In genomic region chr3:89633941-89634340, GRCm38 (mm10) we compare ENCODE assay signal across 16 mouse cellular contexts.
DNase-seq lines count a peak whose midpoint lies in the region; ATAC-seq and TF ChIP-seq lines count a peak whose summit lies in the region.
"Had no signal": no experiment of that assay in that cellular context is flagged by ENCODE, and none has a peak within 500 bp of the region (broad histone marks: within the 10 kb centered on the region; RNA-seq: fewer than 3 reads in every experiment).

No protein-coding gene starts in this region.

- no peak overlapping the region for H3K4me2 ChIP-seq in intestine, embryonic 14.5 days (ENCODE audit: low read length)
- H3K4me2 ChIP-seq in intestine, postnatal 0 days (replicated peaks; ENCODE audit: low read depth): no peak overlapping the region
- no peak overlapping the region for H3K4me2 ChIP-seq in stomach, embryonic 16.5 days (ENCODE audit: low read depth, low read length)

- H3K4me3 ChIP-seq in cerebellum, adult 2 months (replicated peaks; ENCODE audit: insufficient read depth, low read depth, low read length): no peak overlapping the region
- H3K4me3 ChIP-seq in intestine, embryonic 14.5 days (ENCODE audit: low read depth, low read length): no peak overlapping the region
- H3K4me3 ChIP-seq in intestine, postnatal 0 days (ENCODE audit: low read depth, low read length): no peak overlapping the region
- no peak overlapping the region for H3K4me3 ChIP-seq in stomach, embryonic 16.5 days (replicated peaks; ENCODE audit: low read length)
- H3K4me3 ChIP-seq: embryonic facial prominence, embryonic 10.5 days; erythroblast, embryonic 14.5 days had no signal

- H3K36me3 ChIP-seq in intestine, embryonic 14.5 days (ENCODE audit: control insufficient read depth, insufficient read depth, low read length): no peaks in the 10 kb centered on the region
- H3K36me3 ChIP-seq in intestine, postnatal 0 days (ENCODE audit: control insufficient read depth, insufficient read depth): no peaks in the 10 kb centered on the region
- H3K36me3 ChIP-seq in stomach, embryonic 16.5 days (ENCODE audit: control insufficient read depth, insufficient read depth, low read length): no peaks in the 10 kb centered on the region
- H3K36me3 ChIP-seq: embryonic facial prominence, embryonic 10.5 days had no signal

- no peak for TF ChIP-seq POLR2A in cerebellum, adult 2 months (IDR thresholded peaks at IDR 0.05; ENCODE audit: borderline replicate concordance, insufficient read depth, low read length)

- TF ChIP-seq CTCF in cerebellum, adult 2 months (IDR thresholded peaks at IDR 0.05; ENCODE audit: borderline replicate concordance, insufficient read depth, low read depth, low read length): no peak
- TF ChIP-seq CTCF in intestine, postnatal 0 days (IDR thresholded peaks at IDR 0.05; ENCODE audit: low read depth): no peak

- peak; percentile 34; the same call in 1 of the 2 replicates for ATAC-seq in intestine, embryonic 14.5 days (replicated peaks; ENCODE audit: low FRiP score, low TSS enrichment, low read depth)
- no peak for ATAC-seq in intestine, postnatal 0 days
- peak; percentile 84 for ATAC-seq in stomach, embryonic 16.5 days (ENCODE audit: insufficient read depth, low FRiP score)
- ATAC-seq: forebrain, postnatal 0 days had no signal

- 73% methylated on average over 6 of the region's 6 CpGs for whole genome bisulfite sequencing in cerebellum, adult 2 months
- 84% methylated on average over 6 of the region's 6 CpGs for WGBS in intestine, embryonic 14.5 days
- WGBS in intestine, postnatal 0 days: 82% methylated on average over 6 of the region's 6 CpGs
- 70% methylated on average over 6 of the region's 6 CpGs for WGBS in stomach, embryonic 16.5 days

- no peak for DNase-seq in cerebellum, adult 2 months
- DNase-seq in cerebellum, adult 18-20 months: no peak
- no peak for DNase-seq in intestine, embryonic 14.5 days (ENCODE audit: low spot score)
- peak; percentile 49 for DNase-seq in testis, postnatal 14 days (ENCODE audit: low spot score)
- no peak for DNase-seq in testis, postnatal 10 days (ENCODE audit: low spot score)
- no peak for DNase-seq in thymus, postnatal 10 days (ENCODE audit: low spot score in 2 of 2)
- DNase-seq: adrenal gland, postnatal 25 days; cerebellum, postnatal 14 days; forebrain, postnatal 0 days; kidney, adult 8-10 months; midbrain, embryonic 14.5 days; thymus, postnatal 4 days had no signal

- peak overlapping the region; percentile 40; the same call in 1 of the 2 replicates for H3K27ac ChIP-seq in cerebellum, adult 2 months (ENCODE audit: insufficient read depth, low read length)
- no peak overlapping the region for H3K27ac ChIP-seq in intestine, embryonic 14.5 days (ENCODE audit: low read depth)
- H3K27ac ChIP-seq in intestine, postnatal 0 days (ENCODE audit: low read depth, low read length): no peak overlapping the region
- H3K27ac ChIP-seq in stomach, embryonic 16.5 days (ENCODE audit: low read length): peak overlapping the region; percentile 62
- H3K27ac ChIP-seq: embryonic facial prominence, embryonic 10.5 days had no signal

- no peaks in the 10 kb centered on the region for H3K9me3 ChIP-seq in intestine, embryonic 14.5 days (ENCODE audit: control insufficient read depth, low read length)
- H3K9me3 ChIP-seq in intestine, postnatal 0 days (ENCODE audit: control insufficient read depth): no peaks in the 10 kb centered on the region
- no peaks in the 10 kb centered on the region for H3K9me3 ChIP-seq in stomach, embryonic 16.5 days (replicated peaks; ENCODE audit: control insufficient read depth, low read length)
- H3K9me3 ChIP-seq: embryonic facial prominence, embryonic 10.5 days had no signal

- H3K27me3 ChIP-seq in cerebellum, adult 2 months (ENCODE audit: control insufficient read depth, insufficient read depth, low read length): no peaks in the 10 kb centered on the region
- H3K27me3 ChIP-seq in intestine, embryonic 14.5 days (replicated peaks; ENCODE audit: control insufficient read depth, insufficient read depth, low read length): no peaks in the 10 kb centered on the region
- H3K27me3 ChIP-seq in intestine, postnatal 0 days (replicated peaks; ENCODE audit: control insufficient read depth, insufficient read depth, low read length): no peaks in the 10 kb centered on the region
- H3K27me3 ChIP-seq in stomach, embryonic 16.5 days (ENCODE audit: control insufficient read depth, insufficient read depth, low read length): no peaks in the 10 kb centered on the region

- no peaks in the 10 kb centered on the region for H3K4me1 ChIP-seq in cerebellum, adult 2 months (ENCODE audit: control insufficient read depth, insufficient read depth, low read length)
- H3K4me1 ChIP-seq in intestine, embryonic 14.5 days (replicated peaks; ENCODE audit: control insufficient read depth, insufficient read depth, low read length): peaks cover 30% of the 10 kb centered on the region
- no peaks in the 10 kb centered on the region for H3K4me1 ChIP-seq in intestine, postnatal 0 days (replicated peaks; ENCODE audit: control insufficient read depth, insufficient read depth, low read length)
- peaks cover 11% of the 10 kb centered on the region for H3K4me1 ChIP-seq in stomach, embryonic 16.5 days (ENCODE audit: control insufficient read depth, insufficient read depth, low read length)

- H3K9ac ChIP-seq in intestine, embryonic 14.5 days (ENCODE audit: low read length): no peak overlapping the region
- H3K9ac ChIP-seq in intestine, postnatal 0 days (ENCODE audit: low read depth, low read length): no peak overlapping the region
- H3K9ac ChIP-seq in stomach, embryonic 16.5 days (ENCODE audit: low read length): no peak overlapping the region
- H3K9ac ChIP-seq: forebrain, postnatal 0 days had no signal

Comparison
In these comparisons a context has a peak if more than half of its experiments do, and no peak if none do; other contexts are left out.
1. H3K27ac ChIP-seq: peak in cerebellum, adult 2 months (single experiment) and stomach, embryonic 16.5 days (single experiment); none in intestine, embryonic 14.5 days (single experiment) and intestine, postnatal 0 days (single experiment).